Mouse (Mus musculus) megakaryocyte, embryonic 14.5 days (primary cell): Measurements from ENCODE around the gene Col5a2.

Experiments
- FLI1 ChIP-seq: IDR thresholded peaks from 2 replicates; pipeline ENCODE4 v1.6.1; 2012; ENCODE audit warnings: low read length, inconsistent platforms, mixed read lengths
- GATA1 ChIP-seq: IDR thresholded peaks from 3 replicates; pipeline ENCODE4 v1.6.1; 2012; ENCODE audit warnings: mixed read lengths, low read length, inconsistent platforms, borderline replicate concordance

DNA sequence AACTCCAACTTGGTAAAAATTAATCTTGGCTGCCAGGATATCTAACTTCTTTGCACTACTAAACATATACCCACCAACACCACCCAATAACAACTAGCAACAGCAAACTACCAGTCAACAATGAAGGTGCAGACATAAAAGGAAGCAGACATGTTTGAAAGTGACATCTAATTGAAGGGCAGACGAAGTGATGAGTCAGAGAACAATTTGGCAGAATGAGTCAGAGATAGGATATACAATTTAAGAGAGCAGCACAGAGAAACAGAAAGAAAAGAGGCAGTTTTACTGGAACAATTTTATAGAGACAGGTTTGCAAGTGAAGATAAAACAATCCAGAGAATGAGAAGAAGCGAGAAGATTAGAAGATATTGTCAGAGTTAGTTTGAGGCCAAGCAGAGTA is 8.1 kb downstream of the Col5a2 start:
- TF ChIP-seq GATA1 (no peak), FLI1 (no peak)
